Mouse (Mus musculus) liver, adult 2 months (tissue): Measurements from ENCODE around the gene Arhgap32. TPM values are rescaled to one million over a fixed set of nuclear protein-coding genes. Genes with fewer than 3 reads are reported as not detected.

Experiments
- DNase-seq: peaks from one replicate; pipeline ENCODE4 v3.0.0-alpha.2; 2011; ENCODE audit warnings: low read depth, low spot score; ENCODE audit errors: extremely low read depth
- H3K27ac ChIP-seq: fragments of 200-500 bp; replicated peaks from 2 replicates; pipeline ENCODE4 v1.5.1; 2012; ENCODE audit warnings: low read depth, mild to moderate bottlenecking, control low read depth, inconsistent platforms, low read length; ENCODE audit not compliant: insufficient read depth
- H3K27me3 ChIP-seq: fragments of 200-500 bp; 2 replicates; pipeline ENCODE4 v1.6.1; 2012; ENCODE audit warnings: mild to moderate bottlenecking, moderate library complexity, low read length, inconsistent platforms; ENCODE audit not compliant: control insufficient read depth, insufficient read depth
- H3K36me3 ChIP-seq: fragments of 200-500 bp; 2 replicates; pipeline ENCODE4 v1.6.1; 2012; ENCODE audit warnings: low read length, inconsistent platforms; ENCODE audit not compliant: control insufficient read depth, insufficient read depth
- H3K4me1 ChIP-seq: fragments of 200-500 bp; 2 replicates; pipeline ENCODE4 v1.6.1; 2011; ENCODE audit warnings: low read length; ENCODE audit not compliant: control insufficient read depth, insufficient read depth
- H3K4me3 ChIP-seq: fragments of 200-500 bp; 2 replicates; pipeline ENCODE4 v1.5.1; 2011; ENCODE audit warnings: low read depth, mild to moderate bottlenecking, control low read depth, low read length, moderate library complexity; ENCODE audit not compliant: insufficient read depth
- H3K79me2 ChIP-seq: fragments of 200-500 bp; 2 replicates; pipeline ENCODE4 v1.6.1; 2012; ENCODE audit warnings: inconsistent platforms, mild to moderate bottlenecking, low read length, moderate library complexity; ENCODE audit not compliant: control insufficient read depth, insufficient read depth
- H3K9ac ChIP-seq: fragments of 200-500 bp; 2 replicates; pipeline ENCODE4 v1.6.1; 2012; ENCODE audit warnings: low read depth, mild to moderate bottlenecking, control low read depth, inconsistent platforms, low read length
- CTCF ChIP-seq: fragments of 200-500 bp; IDR thresholded peaks from 2 replicates; pipeline ENCODE4 v1.5.1; 2011; ENCODE audit warnings: low read depth, low read length, control low read depth
- POLR2A ChIP-seq: fragments of 200-500 bp; IDR thresholded peaks from 2 replicates; pipeline ENCODE4 v1.6.1; 2011; ENCODE audit warnings: low read length, control low read depth; ENCODE audit not compliant: insufficient read depth; ENCODE audit errors: extremely low read depth
- WGBS: fragments of 180-500 bp; shearing (Covaris S2); methylation state at CpG from one replicate; pipeline ENCODE4 v1.1.7; 2018; 5-methylcytosine and 5-hydroxymethylcytosine counted together
- polyA plus RNA-seq: library from polyadenylated mRNA; depleted of rRNA; stranded (reverse); fragments of >200 nt; gene quantifications from 2 replicates; pipeline ENCODE4 v1.2.3, GENCODE M21; 2012; rRNA removed
- total RNA-seq: library from RNA; depleted of rRNA; stranded (reverse); fragments of >200 nt; gene quantifications from 2 replicates; pipeline ENCODE4 v1.2.3, GENCODE M21; 2014; rRNA removed

Arhgap32 gene
- total RNA-seq (3.4 and 4.6 TPM in 2 replicates), polyA plus RNA-seq (0.98 and 1.9 TPM in 2 replicates)

DNA sequence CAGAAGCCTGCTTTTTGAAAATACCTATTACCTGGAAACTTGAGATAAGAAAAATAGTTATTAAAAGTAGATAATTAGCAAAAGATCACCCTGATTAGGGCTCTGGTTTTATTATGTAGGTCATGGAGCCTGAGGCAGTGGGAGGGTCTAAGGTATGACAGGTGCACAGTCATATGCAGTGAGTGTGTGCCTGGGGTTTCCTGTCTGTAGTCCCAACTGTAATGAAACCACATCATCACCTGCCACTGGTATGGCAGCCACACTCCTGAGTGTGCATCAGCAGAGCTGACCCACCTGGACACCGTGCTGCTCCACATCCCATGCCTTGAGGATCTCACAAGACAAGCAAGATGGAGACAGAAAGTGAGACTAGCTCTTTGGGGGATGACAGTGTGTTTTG, at the start of gene Arhgap32:
Gene Arhgap32, plus strand, starts transcription at position 351 of the 400 bp plus-strand sequence.
- no peak within 1 kb of the TSS for H3K9ac ChIP-seq
- WGBS, result 95% methylated on average over 1 of the region's 1 CpGs
- no peak within 1 kb of the TSS for H3K4me3 ChIP-seq
- H3K27me3 ChIP-seq, result no peaks in the 10 kb centered on the region
- H3K27ac ChIP-seq, result no peak within 1 kb of the TSS
- no peak for DNase-seq
- peaks cover 27% of the 10 kb centered on the region; the same call in 1 of the 2 replicates for H3K79me2 ChIP-seq
- TF ChIP-seq CTCF, result no peak
- TF ChIP-seq POLR2A, result no peak
- no peaks in the 10 kb centered on the region for H3K36me3 ChIP-seq
- peaks cover 2% of the 10 kb centered on the region; the same call in 1 of the 2 replicates for H3K4me1 ChIP-seq

DNA sequence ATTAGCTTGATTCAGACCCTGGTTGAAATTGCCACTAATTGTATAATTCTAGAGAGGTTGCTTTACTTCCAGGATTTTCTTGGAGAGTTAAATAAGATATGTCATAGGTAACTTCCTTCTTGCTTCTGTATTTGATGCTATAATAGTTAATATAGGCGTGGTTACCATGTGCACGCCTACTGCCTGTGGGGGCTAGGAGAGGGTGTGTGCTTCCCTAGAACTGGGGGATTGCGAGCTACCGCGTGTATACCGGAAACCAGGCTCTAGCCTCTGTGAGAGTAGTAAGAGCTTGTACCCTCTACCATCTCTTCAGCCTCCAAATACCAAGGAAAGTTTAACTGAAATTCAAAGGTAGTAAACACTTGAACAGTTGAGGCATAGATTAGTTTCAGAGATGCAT, 43.2 kb upstream of the Arhgap32 start:
- H3K27me3 ChIP-seq, result no peaks in the 10 kb centered on the region
- no peak overlapping the region for H3K4me3 ChIP-seq
- H3K79me2 ChIP-seq, result peaks cover 23% of the 10 kb centered on the region; the same call in 1 of the 2 replicates
- no peak for DNase-seq
- no peak for TF ChIP-seq CTCF
- no peak for TF ChIP-seq POLR2A
- H3K27ac ChIP-seq, result no peak overlapping the region
- H3K36me3 ChIP-seq, result no peaks in the 10 kb centered on the region
- H3K4me1 ChIP-seq, result no peaks in the 10 kb centered on the region; the same call in 1 of the 2 replicates
- WGBS, result 91% methylated on average over 6 of the region's 6 CpGs
- no peak overlapping the region for H3K9ac ChIP-seq

DNA sequence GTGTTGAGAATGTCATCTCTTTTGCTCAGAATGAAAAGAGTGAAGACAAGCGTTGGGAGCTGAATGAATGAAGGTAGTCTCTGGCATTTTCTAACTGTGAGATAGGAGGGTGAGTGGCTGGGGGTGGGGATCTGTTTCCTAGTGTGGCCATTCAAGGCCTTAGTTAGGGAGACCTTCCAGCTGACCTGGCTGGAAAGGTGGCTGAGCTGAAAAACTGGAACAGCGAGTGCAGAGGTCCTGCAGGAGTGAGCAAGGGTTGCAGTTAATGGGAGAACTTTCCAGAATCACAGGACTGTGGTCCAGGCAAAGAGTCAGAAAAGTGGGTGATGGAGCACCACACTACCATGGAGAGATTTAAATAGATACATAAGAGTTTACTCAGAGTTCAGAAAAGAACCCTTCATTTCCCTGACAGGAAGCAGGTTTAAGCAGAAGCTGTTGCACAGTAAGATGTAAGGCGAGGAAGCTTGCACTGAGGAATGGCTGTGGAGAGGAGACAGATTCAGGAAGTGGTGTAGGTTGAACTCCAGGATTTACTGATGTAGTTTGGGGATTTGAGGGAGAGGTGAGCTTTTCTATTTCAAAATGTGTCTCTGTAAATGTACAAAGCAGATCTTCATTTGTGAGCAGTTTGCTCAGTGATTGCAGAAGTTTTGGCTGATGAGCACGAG, 27.7 kb upstream of the Arhgap32 start:
- Histone ChIP-seq H3K9ac (no peak overlapping the region), H3K4me1 (peaks cover 15% of the 10 kb centered on the region), H3K27me3 (no peaks in the 10 kb centered on the region), H3K36me3 (no peaks in the 10 kb centered on the region), H3K79me2 (peaks cover 27% of the 10 kb centered on the region), H3K27ac (peak overlapping the region; percentile 39), H3K4me3 (no peak overlapping the region)
- DNase-seq, result peak; percentile 90
- TF ChIP-seq CTCF (no peak), POLR2A (no peak)
- 34% methylated on average over 4 of the region's 4 CpGs for WGBS

GRCm38 (mm10) chr9:32088882-32089281, 27.1 kb upstream of the Arhgap32 start:
- Histone ChIP-seq H3K36me3 (no peaks in the 10 kb centered on the region), H3K4me3 (no peak overlapping the region), H3K4me1 (peaks cover 15% of the 10 kb centered on the region), H3K9ac (no peak overlapping the region), H3K27ac (no peak overlapping the region; the same call in 1 of the 2 replicates), H3K27me3 (no peaks in the 10 kb centered on the region), H3K79me2 (peaks cover 23% of the 10 kb centered on the region)
- 45% methylated on average over 3 of the region's 3 CpGs for WGBS
- DNase-seq, result peak; percentile 40
- TF ChIP-seq POLR2A, result no peak
- TF ChIP-seq CTCF, result peak; percentile 8; the same call in 1 of the 2 replicates

DNA sequence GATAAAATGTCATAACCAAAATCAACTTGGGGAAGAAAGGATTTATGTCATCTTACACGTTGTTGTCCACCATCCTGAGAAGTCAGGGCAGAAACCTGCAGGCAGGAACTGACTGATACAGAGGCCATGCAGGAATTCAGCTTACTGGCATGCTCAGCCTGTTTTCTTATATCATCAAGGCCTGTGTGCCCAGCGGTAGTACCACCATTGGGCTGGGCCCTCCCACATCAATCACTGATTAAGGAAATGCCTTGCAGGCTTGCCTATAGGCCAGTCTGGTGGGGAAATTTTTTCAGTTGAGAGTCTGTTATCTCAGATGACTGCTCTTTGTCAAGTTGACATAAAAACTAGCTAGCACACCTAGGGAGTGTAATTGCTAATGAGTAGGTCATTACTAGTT, 22.5 kb upstream of the Arhgap32 start:
- H3K27ac ChIP-seq, result no peak overlapping the region
- WGBS, result 81% methylated on average over 2 of the region's 2 CpGs
- H3K79me2 ChIP-seq, result peaks cover 34% of the 10 kb centered on the region
- H3K9ac ChIP-seq, result no peak overlapping the region
- H3K27me3 ChIP-seq, result no peaks in the 10 kb centered on the region
- H3K4me1 ChIP-seq, result peaks cover 17% of the 10 kb centered on the region
- H3K4me3 ChIP-seq, result no peak overlapping the region
- no peak for TF ChIP-seq POLR2A
- no peak for TF ChIP-seq CTCF
- DNase-seq, result no peak
- no peaks in the 10 kb centered on the region for H3K36me3 ChIP-seq
